Mouse (Mus musculus): ENCODE measurements at regions not wholly inside any gene's neighbourhood (a gene's known extent, or its start where the extent isn't known, plus 50 kb on each side); places are given as distances from the start of the nearest gene placed in this dataset.
A peak's percentile ranks its signal among the peaks of the same experiment; 100 is the strongest.

DNA sequence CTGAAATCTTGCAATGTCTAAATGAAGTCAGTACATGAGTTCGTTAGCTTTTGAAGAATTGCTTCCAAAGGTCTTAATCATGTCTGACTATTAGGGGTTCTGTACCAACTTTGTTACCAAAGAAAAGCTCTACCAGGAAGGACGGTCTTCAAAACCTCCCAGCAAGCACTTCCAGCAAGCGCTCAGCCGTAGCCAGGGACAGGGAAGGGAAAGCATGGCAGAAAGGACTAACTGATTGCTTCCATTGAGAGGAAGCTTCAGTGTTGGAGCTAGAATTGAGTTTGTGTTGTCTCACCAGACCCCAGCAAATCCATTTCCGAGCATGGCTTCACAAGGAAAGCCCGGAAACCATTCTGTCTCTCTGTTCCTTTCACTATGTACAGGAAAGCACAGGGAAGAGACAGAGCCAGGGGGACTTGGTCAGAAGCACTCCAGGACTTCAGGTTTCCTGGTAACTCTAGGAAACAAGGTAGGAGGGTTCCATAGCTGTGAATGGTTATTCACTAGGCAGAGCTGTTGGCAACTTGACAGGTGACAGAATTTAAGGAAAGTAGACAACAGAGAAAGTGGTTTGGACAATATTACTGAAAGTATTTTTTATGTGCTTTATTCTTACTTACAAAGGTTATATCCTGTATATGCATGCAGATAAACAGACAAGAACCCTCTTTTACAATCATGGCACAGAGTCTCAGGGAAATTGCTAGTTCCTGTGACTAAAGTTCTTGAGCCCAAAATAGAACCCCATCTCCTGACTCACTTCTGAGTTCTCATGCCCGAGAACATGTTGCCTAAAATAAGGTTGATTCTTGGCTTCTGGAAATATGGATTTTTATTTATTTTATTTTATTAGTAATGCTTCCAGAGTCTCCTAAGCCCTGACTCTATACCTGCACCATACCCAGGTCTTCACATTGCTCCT, 151.5 kb upstream of the Dnajc19 start:
- no peak for DNase-seq (ENCODE audit: low spot score in 2 of 2)

DNA sequence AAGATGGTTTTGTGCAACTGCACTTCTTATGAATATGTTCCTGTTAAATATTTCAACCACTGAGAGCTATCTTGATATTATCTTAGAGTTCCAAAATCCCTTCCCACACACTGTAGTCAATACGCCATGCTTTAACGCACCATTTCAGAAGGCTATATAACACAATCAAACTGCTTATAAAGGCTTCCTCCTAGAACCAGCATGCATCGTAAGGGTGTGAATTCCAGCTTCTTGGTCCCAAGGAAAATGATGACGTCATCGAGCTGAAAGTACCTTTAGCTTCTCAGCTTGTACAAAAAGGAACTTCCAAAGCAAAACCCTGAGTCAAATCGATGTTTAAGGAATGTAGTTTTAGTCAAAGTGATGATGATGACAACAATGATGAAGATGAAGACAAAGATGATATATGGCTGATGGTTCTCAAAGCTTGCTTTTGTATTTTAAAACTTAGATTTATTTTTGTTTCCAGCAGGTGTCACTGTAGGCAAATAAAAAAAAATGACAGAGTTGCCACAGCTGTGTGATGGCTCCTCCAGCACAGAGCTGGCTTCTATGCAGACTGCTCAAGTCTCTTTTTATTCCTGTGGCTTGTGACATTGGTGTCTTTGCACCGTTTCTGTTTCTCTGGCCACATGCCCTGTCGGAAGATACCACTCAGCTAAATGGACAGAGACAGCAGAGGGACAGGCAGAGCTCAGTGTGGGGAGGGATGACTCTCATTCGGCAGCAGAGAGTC, 150.6 kb upstream of the Dnajc19 start:
- peak; percentile 18 to 36 for DNase-seq (ENCODE audit: low spot score in 2 of 2)

DNA sequence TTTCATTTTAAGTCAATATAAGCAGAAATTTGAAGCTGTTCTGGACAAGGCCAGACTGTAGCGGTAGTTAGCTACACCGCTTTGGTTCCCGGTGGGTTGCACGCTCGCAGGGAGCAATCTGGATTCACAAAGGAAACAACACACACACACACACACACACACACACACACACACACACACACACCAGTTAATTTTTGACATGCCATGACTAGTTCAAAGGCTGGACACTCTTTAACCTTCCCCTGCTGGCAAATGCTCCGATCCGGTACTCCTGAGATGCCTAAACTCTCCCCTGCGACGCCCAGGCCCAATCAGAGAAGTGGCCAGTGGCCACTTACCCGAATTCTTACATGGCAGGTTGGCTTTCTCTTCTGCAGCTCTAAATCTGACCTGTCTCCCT, 141.2 kb upstream of the Dnajc19 start:
- no peak for DNase-seq (ENCODE audit: low spot score in 2 of 2)

DNA sequence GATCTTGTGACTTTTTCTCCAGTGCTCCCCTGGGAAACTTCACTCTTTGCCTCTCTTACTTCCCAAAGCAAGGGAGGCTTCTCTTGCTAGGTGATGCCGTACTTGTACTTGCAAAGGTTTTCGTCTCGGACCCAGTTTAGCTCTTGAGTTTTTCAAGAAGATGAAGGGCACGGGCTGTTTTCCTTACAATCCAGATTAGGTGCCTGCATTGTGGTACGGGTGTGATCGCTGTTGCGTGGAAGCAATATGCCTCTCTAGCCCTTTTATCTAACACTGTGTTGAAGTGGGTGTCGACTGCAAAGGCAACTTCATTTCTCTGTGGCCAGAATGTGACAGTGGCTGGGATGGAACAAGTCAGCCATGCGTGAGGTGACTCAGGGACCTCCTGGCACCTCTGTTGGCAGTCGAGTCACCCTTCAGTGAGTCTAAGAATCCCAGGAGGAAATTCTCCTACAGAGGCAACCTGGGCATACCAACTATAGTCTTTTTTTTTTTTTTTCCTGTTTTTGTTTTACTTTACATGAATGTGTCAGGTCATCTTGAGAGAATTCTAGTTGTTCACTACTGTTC, 138.7 kb upstream of the Dnajc19 start:
- no peak for DNase-seq (ENCODE audit: low spot score in 2 of 2)

DNA sequence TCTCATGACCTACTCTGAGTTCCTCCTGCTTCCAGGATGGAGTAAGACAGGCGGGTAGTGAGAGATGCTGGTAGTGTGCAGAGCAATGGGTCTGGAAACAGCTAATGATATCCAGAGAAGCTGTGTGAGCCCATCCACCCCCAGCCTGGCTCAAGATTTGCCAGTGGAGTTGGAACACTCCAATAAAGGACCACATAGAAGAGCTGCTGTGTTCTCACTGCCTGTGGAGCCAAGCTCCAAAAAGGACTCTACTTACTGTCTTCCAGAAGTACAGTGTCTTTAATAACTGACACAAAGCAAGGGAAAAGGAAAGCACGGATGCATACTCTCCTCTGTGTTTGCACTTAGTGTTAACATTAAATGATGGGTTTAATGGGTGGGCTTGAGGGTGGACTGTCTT, 138.0 kb upstream of the Dnajc19 start:
- DNase-seq (ENCODE audit: low spot score in 2 of 2), result no peak

DNA sequence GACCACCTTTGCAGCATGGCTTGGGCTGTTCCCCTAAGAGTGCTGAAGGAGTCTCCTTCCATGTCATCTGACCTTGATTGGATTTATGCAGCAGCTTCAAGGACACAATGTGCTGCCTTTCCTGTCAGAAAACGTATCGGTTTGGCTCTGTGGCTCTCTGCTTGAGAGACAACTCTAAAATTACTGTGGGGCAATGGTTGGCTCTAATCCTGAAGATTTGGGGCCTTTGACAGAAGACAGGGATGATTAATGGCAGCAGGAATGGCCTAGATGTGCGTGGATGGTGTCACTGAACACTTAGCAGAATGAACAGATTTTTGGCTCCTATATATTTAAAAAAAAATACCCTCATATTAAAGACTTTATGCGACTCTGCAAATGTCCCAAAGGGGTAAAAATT, 136.8 kb upstream of the Dnajc19 start:
- DNase-seq (ENCODE audit: low spot score in 2 of 2), result no peak

DNA sequence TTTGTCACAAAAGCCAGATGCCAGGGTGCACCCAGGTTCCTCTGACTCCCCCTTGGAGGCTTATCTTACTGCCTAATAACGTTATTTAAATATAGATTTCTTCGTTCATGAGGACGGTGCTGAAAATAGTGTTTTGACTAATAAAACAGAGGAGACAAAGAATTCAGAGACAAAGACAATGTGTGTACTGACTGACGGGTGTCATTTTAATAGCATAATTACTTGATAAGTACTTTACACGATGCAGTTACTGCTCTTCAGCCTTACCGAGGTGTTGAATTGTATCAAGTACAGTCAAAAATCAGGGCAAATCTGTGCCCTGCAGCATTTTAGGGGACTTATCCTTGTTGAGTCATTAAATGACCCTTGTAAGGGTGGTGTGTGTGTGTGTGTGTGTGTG, 133.1 kb upstream of the Dnajc19 start:
- DNase-seq (ENCODE audit: low spot score in 2 of 2), result no peak

DNA sequence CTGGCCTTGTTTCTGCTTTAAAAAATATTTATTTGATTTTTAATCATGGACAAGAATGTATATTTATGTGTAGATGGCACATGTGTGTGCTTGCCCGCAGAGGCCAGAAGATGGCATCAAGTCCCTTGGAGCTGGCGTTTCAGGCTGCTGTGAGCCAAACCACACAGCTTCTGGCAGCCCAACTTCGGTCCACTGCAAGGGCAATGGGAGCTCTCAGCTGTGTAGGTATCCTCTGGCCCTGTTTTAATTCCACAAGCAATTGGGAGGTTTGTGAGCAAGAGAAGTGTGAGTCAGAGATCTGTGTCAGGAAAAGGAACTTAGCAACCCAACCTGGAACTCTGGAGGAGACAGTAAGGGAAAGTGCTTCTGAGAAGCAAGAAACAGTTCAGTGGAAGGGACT, 125.3 kb upstream of the Dnajc19 start:
- no peak for DNase-seq (ENCODE audit: low spot score in 2 of 2)

DNA sequence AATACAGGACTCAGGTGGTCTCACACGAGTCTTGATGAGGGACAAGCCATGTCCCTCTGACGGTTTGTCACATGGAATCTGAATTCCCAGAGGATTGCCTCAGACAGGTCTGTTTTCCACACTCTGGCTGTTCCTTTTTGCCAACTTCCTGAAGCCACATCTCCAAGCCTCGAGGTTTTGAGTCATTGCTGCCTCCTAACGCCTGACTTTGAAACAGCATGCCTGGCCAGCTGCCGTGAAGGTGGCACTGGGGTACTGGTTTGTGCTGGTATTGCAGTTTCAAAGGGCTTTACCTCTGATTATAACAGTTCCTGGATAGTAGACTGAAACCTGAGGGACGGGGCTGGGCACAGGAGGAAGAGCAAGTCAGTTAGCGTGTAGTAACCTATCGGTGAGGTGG, 117.1 kb upstream of the Dnajc19 start:
- DNase-seq (ENCODE audit: low spot score in 2 of 2), result peak; percentile 49 to 59

DNA sequence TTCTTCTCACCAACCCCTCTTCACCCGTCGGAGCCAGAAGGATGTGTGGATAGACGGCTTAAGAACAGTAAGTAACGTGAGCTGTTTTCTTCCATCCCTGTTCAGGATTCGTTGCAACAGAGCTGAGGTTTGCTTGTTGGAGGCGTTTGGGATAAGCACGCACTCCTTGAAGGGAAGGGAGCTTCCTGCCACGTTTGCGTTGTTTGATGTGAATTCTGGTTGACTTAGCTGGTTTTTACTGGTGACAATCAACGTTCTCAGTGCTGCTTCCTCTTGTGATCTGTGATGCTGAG, 116.0 kb upstream of the Dnajc19 start:
- DNase-seq (ENCODE audit: low spot score in 2 of 2), result no peak

DNA sequence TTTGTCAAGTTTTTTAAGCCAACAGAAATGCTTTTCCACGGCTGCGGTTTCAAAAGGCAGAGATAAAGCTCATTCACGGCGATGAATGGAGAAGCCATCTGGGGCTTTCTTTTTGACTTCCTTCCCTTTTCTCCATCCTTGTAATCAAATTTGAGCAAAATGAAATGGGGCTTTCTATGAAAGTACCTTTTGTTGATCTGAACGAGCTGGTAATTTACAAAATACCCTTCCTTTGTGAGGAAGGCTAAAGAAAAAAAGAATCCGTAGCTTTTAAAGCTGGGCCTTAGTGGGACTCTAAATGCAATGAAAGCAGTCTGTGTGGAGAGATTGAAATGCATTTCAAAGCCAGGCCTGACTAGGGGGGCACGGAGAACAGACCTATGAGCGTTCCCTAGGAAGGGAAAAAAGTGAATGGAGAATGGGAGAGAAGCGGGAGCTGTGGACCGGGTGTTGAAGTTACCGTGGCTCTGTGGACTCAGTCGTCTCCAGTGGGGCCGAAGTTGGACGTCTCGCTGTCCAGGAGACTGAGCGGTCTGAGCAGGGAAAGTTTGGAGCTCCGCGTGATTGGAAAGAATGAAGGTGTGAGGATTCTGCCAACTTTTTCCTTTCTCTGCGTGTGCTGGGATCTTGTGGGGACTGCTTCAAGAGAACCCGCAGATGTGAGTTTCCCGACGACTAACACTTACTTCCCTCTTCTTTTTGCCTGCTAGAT, 115.5 kb upstream of the Dnajc19 start:
- no peak for DNase-seq (ENCODE audit: low spot score in 2 of 2)

DNA sequence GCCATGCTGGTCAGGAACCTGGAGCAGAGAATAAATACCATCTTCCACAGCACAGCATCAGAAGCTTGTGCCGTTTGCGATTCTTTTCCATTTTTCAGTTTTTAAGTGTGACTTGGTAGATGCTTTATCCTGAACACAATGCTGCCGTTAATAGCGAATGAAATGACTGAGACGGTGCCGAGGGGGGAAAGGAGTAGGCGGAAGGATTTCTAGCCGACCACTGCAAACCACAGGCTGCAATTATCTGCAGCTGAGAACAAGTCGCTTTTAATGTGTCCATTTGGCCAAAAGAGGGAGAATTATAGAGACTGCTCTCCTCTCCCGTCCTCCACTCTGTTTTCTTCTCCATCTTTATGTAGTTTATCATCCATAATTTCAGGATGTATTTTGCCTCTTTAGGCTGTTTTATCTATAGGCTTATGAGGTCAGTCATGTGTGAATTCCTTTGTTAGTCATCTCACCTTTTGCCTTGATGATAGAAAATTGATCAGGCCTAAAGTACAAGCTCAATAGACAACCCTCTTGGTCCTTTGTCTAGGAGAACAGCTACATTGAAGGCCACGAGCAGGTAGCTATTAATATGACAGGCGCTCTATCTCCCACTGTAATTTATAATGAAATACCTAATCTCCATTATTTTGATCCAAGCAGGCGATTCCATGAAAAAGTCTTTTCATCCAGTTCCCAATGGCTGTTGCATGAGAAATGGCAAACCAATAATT, 114.8 kb upstream of the Dnajc19 start:
- DNase-seq (ENCODE audit: low spot score in 2 of 2), result no peak

DNA sequence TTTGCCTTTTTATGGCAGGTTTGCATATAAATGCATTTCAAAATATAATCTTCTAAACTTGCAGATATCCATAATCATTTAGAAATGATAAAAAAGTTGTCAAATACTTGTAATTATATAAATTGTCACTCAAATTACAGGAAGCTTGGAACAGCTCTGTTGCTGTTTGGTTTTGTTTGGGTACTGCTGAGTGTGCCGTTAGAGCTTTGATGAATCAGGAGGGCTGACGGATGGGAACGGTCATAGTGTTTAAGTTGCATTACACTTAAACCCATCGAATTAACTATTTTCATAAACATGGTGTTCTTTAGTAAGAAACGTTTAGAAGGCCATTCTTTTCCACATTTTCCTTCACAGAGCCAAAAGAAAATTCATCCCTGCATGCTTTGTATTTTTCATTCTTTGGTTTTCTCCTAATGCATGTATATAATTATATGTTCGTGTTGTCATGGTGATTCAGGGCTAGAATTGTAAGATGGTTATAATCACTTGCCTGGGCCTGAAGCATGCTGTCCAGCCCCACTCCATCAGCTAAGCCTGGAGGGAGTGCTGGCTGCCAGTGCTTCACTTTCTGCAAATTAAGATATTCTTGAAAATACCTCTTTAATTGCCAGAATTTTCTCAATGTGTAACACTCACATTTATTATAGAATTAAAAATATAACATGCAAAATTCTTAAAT, 92.4 kb upstream of the Dnajc19 start:
- DNase-seq (ENCODE audit: low spot score in 2 of 2), result no peak

DNA sequence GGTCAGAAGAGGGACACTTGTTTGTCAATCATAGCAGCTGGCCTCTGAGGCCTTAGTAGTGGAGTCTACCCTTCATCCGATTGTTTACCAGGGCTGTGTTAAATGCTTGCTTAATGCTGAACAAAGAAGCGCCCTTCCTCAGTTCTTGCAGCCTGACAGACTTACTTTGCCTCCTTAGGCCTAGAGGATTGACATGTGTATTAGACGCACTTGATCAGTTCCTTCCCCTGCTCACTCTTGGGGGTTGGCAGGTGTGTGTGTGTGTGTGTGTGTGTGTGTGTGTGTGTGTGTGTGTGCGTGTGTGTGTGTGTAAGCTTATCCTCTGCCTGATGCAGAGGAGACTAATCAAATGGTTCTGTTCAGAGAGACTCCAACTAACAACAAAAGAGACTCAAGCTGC, 91.8 kb upstream of the Dnajc19 start:
- no peak for DNase-seq (ENCODE audit: low spot score in 2 of 2)

DNA sequence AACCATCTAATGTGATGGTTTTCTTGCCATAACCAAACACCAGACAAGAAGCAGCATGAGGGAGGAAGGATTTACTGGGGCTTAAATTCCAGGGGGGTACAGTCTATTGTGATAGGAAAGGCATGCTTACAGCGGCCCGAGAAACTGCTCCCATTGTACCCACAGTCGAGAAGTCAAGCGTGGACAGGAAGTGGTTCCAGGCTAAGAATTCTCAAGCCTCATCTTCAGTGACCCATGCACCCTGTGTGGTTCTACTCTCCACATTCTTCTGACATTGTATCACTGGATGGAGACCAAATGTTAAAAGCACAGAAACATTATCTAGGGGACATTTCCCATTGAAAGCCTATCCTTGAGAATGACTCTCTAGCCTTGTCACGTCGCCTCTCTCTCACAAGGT, 90.8 kb upstream of the Dnajc19 start:
- DNase-seq (ENCODE audit: low spot score in 2 of 2), result no peak

DNA sequence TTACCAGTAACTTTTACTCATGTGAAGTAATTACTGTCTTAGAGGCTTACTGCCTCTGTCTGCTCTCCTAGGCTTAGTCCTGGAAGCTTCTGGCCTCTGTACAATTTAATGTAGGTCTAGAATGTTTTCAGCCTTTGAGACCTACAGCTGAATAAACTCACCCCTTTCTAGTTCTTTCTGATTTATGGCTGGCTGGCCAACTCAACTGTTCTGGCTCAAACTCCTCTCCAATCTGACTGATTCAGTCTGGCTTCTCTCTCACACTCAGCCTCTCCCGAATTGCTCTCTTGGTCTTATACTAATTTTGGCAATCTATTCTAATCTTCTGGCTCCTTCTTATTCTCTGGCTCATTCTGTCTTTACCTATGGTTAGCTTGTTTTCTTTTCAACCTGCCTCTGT, 87.0 kb upstream of the Dnajc19 start:
- DNase-seq (ENCODE audit: low spot score in 2 of 2), result no peak

DNA sequence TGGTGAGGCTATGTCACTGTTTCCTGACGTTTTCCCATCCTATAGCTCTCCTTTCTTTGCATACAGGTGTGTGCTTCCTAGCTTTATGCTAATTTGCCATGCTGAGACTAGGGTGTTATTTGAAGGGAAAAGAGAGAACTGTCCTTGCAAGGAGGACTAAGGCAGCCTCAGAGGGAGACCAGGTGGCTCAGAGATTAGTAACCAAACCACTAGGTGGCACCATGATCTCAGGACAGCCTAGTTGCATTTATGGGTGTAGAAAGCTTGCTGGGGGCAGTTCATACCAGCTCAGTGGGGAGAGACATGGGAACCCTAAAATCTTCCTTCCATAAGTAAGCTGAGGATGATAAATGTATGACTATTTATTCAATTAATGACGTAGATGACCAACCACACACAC, 68.9 kb upstream of the Dnajc19 start:
- no peak for DNase-seq (ENCODE audit: low spot score in 2 of 2)

DNA sequence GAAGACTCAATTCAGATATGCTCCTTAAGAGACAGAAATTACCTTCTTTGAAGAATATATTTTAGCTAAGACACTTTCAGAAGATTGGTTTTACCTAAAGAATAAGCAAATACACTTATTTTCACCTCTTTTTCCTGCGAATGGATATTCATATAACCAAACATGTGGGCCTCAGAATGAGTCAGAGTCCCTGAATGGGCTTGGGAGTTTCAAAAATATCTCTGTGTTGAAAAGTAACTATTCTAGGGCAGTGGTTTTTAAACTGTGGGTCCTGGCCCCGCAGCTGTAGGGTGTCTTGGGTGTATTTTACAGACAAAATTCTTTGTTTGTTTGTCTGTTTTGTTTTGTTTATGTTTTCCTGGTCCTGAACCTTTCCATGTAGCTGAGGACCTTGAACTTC, 62.5 kb upstream of the Dnajc19 start:
- DNase-seq (ENCODE audit: low spot score in 2 of 2), result no peak

DNA sequence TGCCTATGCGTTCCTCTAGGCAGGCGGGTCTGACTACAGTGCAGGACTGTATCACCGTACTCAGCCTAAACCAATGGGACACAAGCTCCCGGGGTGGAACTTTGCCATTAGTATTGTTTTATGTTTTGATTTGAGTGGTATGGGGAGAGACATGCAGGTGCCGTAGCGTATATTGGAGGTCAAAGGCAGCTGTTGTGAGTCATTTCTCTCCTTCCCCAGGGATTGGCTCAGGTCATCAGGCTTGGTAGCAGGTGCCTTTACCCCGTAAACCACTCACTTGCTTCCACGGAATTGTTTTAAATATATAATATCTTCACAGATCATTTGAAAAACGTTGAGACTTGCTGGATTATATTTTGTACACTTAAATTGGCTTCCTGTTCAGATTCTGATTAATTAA, 58.1 kb upstream of the Dnajc19 start:
- no peak for DNase-seq (ENCODE audit: low spot score in 2 of 2)

DNA sequence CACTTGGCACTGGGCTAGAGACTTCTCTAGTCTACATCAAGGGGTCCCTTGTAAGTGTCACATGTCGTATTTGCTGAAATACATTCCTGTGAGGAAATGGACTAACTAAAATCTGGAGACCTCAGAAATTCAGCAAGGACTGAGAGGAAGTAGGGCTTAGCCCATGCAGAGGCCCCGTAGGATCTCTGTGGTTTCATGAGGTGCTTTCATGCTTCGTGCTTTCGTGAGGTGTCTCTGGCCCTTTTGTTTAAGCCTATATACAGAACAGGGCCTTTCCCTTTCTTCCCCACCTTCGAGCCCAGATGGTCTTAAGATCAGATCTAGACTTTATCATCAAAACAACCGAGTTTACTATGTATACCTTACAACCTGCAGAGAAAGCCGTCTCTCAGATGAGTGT, 56.9 kb upstream of the Dnajc19 start:
- no peak for DNase-seq (ENCODE audit: low spot score in 2 of 2)

DNA sequence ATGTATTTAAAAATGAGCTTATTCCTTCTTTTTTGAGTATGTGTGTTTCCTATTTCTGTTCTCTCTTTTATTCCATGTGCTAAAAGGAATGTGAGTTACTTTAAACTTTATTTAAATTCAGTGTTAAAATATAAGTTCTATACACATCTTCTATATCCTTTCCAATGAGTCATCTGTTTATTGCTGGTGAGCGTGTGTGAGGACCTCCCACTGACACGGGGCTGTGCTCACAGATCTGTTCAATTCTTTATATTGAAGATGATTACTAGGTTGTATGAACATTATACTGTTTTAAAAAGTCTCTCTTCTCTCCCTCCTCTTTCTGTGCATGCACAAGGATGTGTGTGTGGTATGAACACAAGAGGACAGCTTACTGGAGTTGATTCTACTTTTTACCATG, 55.3 kb upstream of the Dnajc19 start:
- no peak for DNase-seq (ENCODE audit: low spot score in 2 of 2)

Data from frontal cortex, postnatal 14 days (tissue).